Mouse (Mus musculus): ENCODE results near the gene Gtdc1. TPM values are rescaled to one million over a fixed set of nuclear protein-coding genes. Genes with fewer than 3 reads are reported as not detected.

Gene Gtdc1
- total and polyA plus RNA-seq, 2 experiments, result 2.9 to 9.3 TPM

DNA sequence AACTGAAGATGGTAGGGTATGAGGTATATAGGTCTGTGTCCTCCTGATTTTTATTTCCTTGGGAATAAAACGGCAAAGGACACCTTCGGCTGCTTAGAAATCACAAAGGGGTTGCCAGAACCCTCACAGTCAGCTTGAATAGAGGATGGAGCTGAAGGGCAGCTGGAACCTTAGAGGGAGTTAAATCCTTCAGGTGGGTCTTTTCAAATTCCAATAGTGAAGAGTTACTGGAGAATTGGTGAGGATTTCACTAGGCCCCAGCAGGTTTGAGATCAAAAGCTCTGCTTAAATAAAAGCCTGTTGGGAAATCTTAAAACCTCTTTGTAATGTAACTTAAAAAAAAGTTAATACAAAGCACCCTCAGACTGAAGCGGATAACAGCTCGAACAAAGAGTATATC is 389.3 kb downstream of the Gtdc1 start:
- no peaks in the 10 kb centered on the region for H3K79me2 ChIP-seq (ENCODE audit: control insufficient read depth, insufficient read depth, low read length)
- TF ChIP-seq POLR2A (IDR thresholded peaks at IDR 0.05; ENCODE audit: extremely low read depth, insufficient read depth, low read length) (no peak), CTCF (IDR thresholded peaks at IDR 0.05; ENCODE audit: low read depth, low read length) (no peak)
- WGBS, result 92% methylated on average over 4 of the region's 4 CpGs

DNA sequence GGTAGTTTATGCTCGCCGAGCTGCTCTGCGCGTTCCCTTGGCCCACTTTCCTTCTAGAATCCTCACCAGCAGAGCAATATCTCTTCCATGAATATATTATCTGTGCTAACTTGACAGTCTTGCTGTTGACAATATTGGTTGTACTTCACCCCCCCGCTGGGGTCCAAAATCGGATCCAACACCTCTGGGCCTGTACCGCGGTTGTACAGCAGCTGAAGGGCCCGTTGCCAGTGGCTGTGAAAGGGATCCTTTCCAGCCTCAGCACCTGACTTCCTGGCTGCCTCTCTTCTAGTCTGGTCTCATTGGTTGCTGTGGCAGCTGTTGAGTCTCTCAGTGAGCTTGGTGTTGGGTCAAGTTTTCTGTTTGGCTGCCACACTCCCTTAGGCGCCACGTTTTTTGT is 391.7 kb downstream of the Gtdc1 start:
- DNase-seq (ENCODE audit: extremely low read depth, low read depth, low spot score), result no peak
- H3K27ac ChIP-seq (replicated peaks; ENCODE audit: insufficient read depth, low read depth, low read length), result no peak overlapping the region
- H3K4me3 ChIP-seq (ENCODE audit: insufficient read depth, low read depth, low read length), result no peak overlapping the region
- WGBS, result 92% methylated on average over 11 of the region's 11 CpGs
- H3K4me1 ChIP-seq (ENCODE audit: control insufficient read depth, insufficient read depth, low read length), result no peaks in the 10 kb centered on the region
- H3K36me3 ChIP-seq (ENCODE audit: control insufficient read depth, insufficient read depth, low read length), result no peaks in the 10 kb centered on the region
- no peaks in the 10 kb centered on the region for H3K27me3 ChIP-seq (ENCODE audit: control insufficient read depth, insufficient read depth, low read length)
- H3K79me2 ChIP-seq (ENCODE audit: control insufficient read depth, insufficient read depth, low read length), result no peaks in the 10 kb centered on the region
- no peak for TF ChIP-seq POLR2A (IDR thresholded peaks at IDR 0.05; ENCODE audit: extremely low read depth, insufficient read depth, low read length)
- TF ChIP-seq CTCF (IDR thresholded peaks at IDR 0.05; ENCODE audit: low read depth, low read length), result no peak
- no peak overlapping the region for H3K9ac ChIP-seq (ENCODE audit: low read depth, low read length)

More for the DNA sequence above, 389.3 kb downstream of the Gtdc1 start:
- Histone ChIP-seq H3K36me3 (ENCODE audit: control insufficient read depth, insufficient read depth, low read length) (no peaks in the 10 kb centered on the region), H3K4me1 (ENCODE audit: control insufficient read depth, insufficient read depth, low read length) (no peaks in the 10 kb centered on the region), H3K9ac (ENCODE audit: low read depth, low read length) (no peak overlapping the region), H3K27ac (replicated peaks; ENCODE audit: insufficient read depth, low read depth, low read length) (no peak overlapping the region), H3K4me3 (ENCODE audit: insufficient read depth, low read depth, low read length) (no peak overlapping the region), H3K27me3 (ENCODE audit: control insufficient read depth, insufficient read depth, low read length) (no peaks in the 10 kb centered on the region)
- no peak for DNase-seq (ENCODE audit: extremely low read depth, low read depth, low spot score)

DNA sequence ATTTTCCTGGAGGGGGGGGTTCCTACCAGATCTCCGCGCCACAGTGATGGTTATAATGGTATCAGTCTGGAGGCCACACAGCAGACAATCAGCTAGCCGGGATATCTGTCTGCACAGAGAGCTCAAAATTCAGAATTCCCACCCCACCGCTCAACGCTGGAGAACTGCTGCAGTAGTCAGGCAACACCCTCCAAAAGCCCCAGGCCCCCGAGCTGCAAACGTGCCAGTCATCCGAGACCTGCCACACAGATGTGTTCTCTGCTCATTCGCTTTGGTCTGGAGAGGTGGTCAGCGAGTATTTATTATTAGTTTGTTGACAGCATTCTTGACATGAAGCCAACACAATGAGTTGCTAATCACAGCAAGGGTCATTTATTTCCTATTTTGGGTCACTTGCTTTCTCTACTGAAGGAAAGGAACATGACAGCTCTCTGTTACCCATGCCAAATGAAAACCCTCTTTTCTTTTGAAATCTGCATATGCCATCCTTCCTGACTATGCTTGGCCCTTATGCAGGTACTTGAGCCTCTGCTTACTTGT is 392.3 kb downstream of the Gtdc1 start:
- 89% methylated on average over 10 of the region's 10 CpGs for WGBS
- Histone ChIP-seq H3K36me3 (ENCODE audit: control insufficient read depth, insufficient read depth, low read length) (no peaks in the 10 kb centered on the region), H3K27ac (replicated peaks; ENCODE audit: insufficient read depth, low read depth, low read length) (no peak overlapping the region), H3K4me1 (ENCODE audit: control insufficient read depth, insufficient read depth, low read length) (no peaks in the 10 kb centered on the region), H3K4me3 (ENCODE audit: insufficient read depth, low read depth, low read length) (no peak overlapping the region), H3K9ac (ENCODE audit: low read depth, low read length) (no peak overlapping the region), H3K27me3 (ENCODE audit: control insufficient read depth, insufficient read depth, low read length) (no peaks in the 10 kb centered on the region), H3K79me2 (ENCODE audit: control insufficient read depth, insufficient read depth, low read length) (no peaks in the 10 kb centered on the region)
- no peak for DNase-seq (ENCODE audit: extremely low read depth, low read depth, low spot score)
- TF ChIP-seq POLR2A (IDR thresholded peaks at IDR 0.05; ENCODE audit: extremely low read depth, insufficient read depth, low read length) (no peak), CTCF (IDR thresholded peaks at IDR 0.05; ENCODE audit: low read depth, low read length) (no peak)

GRCm38 (mm10) chr2:44526110-44527032 is 401.1 kb downstream of the Gtdc1 start:
- no peak for DNase-seq (ENCODE audit: extremely low read depth, low read depth, low spot score)
- 48% methylated on average over 6 of the region's 6 CpGs for WGBS
- no peak for TF ChIP-seq POLR2A (IDR thresholded peaks at IDR 0.05; ENCODE audit: extremely low read depth, insufficient read depth, low read length)
- no peak for TF ChIP-seq CTCF (IDR thresholded peaks at IDR 0.05; ENCODE audit: low read depth, low read length)
- H3K4me1 ChIP-seq (ENCODE audit: control insufficient read depth, insufficient read depth, low read length), result 0 out of 2 replicates have a peak, but pooled peaks cover 1% of the 10 kb centered on the region
- no peak overlapping the region for H3K4me3 ChIP-seq (ENCODE audit: insufficient read depth, low read depth, low read length)
- H3K27me3 ChIP-seq (ENCODE audit: control insufficient read depth, insufficient read depth, low read length), result no peaks in the 10 kb centered on the region
- H3K27ac ChIP-seq (replicated peaks; ENCODE audit: insufficient read depth, low read depth, low read length), result no peak overlapping the region
- no peaks in the 10 kb centered on the region for H3K36me3 ChIP-seq (ENCODE audit: control insufficient read depth, insufficient read depth, low read length)
- no peak overlapping the region for H3K9ac ChIP-seq (ENCODE audit: low read depth, low read length)
- no peaks in the 10 kb centered on the region for H3K79me2 ChIP-seq (ENCODE audit: control insufficient read depth, insufficient read depth, low read length)

DNA sequence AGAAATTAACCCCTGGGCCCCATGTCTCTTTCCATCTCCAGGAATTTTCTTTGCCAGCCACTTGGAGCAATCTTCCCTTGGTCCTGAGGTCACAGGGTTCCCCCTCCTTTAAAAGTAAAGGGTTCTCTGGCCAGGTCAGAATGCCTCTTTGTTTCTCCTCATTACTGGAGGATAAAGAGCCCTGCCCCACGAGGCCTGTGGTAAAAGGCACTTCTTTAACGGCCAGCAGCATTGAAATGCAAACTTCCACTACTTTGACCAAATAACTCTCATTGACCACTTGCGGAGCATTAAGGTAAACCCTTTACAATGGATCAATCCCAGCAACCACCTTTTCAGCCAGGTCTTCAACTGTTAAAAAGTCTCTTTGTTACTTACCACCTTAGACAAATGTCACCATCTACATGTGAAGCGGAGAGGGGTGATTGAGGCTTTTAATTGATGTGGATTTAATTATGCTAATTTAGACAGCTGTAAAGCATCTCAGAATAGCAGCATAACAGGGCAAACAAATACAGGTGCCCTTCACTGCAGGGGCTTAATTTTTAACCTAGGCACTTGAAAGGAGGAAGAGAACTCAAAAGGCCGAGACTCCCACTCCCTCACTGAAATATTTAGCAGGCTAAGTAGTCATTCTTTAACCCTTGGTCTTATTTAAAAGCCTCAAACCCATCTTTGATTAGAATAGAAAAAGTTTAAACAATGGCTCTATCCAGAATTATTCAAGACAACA is 402.1 kb downstream of the Gtdc1 start:
- Histone ChIP-seq H3K36me3 (ENCODE audit: control insufficient read depth, insufficient read depth, low read length) (no peaks in the 10 kb centered on the region), H3K27me3 (ENCODE audit: control insufficient read depth, insufficient read depth, low read length) (no peaks in the 10 kb centered on the region), H3K4me3 (ENCODE audit: insufficient read depth, low read depth, low read length) (no peak overlapping the region), H3K27ac (replicated peaks; ENCODE audit: insufficient read depth, low read depth, low read length) (no peak overlapping the region), H3K9ac (ENCODE audit: low read depth, low read length) (no peak overlapping the region), H3K4me1 (ENCODE audit: control insufficient read depth, insufficient read depth, low read length) (0 out of 2 replicates have a peak, but pooled peaks cover 1% of the 10 kb centered on the region), H3K79me2 (ENCODE audit: control insufficient read depth, insufficient read depth, low read length) (no peaks in the 10 kb centered on the region)
- WGBS, result 59% methylated on average over 5 of the region's 5 CpGs
- TF ChIP-seq POLR2A (IDR thresholded peaks at IDR 0.05; ENCODE audit: extremely low read depth, insufficient read depth, low read length) (no peak), CTCF (IDR thresholded peaks at IDR 0.05; ENCODE audit: low read depth, low read length) (no peak)
- no peak for DNase-seq (ENCODE audit: extremely low read depth, low read depth, low spot score)
